Mouse (Mus musculus): Measurements from ENCODE around the gene Gpx6. TPM values are rescaled to one million over a fixed set of nuclear protein-coding genes. Genes with fewer than 3 reads are reported as not detected.

Gene Gpx6
- total RNA-seq (2017) = not detected in 3 replicates

DNA sequence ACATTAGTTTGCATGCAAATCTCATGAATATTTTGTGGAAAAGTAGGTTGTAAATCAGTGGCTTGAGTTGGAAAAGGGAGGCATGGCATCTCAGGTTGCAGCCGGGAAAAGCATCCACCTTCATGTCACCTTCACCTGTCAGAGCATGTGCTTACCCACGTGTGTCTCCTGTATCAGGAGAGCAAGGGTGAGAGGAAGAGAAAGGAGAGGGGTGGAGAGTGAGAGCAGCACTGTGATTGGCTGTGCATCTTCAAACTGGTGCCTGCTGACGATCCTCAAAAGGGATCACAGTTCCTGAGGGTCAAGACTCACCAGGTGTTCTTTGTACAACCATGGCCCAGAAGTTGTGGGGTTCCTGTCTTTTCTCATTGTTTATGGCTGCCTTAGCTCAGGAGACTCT is at the start of gene Gpx6:
Gene Gpx6 (plus strand): TSS at position 200 of the 400 bp plus-strand sequence.
- ATAC-seq (replicated peaks; ENCODE audit: insufficient number of reproducible peaks, low FRiP score, low TSS enrichment, poor library complexity, severe bottlenecking) = no peak

DNA sequence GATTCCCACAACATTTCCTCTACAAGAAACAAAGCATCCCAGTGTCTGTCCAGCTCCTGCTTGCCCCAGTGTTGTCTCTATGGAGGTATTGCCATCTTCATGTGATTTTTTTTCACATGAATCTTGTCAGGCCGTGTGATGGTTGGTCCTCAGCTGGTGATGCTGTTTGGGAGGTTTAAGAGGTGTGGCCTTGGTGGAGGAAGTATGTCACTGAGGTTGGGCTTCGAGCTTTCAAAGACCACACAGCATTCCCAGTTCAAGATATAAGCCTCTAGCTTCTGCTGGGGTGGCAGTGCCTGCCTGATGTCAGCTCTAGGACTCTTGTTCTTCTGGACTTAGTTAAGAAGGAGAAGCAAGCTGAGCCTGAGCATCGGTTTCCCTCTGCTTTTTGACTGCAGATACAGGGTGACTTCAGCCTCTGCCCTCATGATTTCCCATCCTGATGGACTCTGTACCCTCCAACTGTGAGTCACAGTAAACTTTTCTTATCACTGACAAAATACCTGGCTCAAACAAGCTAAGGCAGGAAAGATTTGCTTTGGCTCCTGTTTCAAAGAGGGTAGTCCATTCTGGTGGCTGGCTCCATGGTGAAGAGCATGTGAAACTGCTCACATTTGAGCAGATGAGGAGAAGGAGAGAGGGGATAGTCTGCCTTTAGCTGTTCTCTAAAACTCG is 49.0 kb upstream of the Gpx6 start:
- no peak for ATAC-seq (replicated peaks; ENCODE audit: insufficient number of reproducible peaks, low FRiP score, low TSS enrichment, poor library complexity, severe bottlenecking)

DNA sequence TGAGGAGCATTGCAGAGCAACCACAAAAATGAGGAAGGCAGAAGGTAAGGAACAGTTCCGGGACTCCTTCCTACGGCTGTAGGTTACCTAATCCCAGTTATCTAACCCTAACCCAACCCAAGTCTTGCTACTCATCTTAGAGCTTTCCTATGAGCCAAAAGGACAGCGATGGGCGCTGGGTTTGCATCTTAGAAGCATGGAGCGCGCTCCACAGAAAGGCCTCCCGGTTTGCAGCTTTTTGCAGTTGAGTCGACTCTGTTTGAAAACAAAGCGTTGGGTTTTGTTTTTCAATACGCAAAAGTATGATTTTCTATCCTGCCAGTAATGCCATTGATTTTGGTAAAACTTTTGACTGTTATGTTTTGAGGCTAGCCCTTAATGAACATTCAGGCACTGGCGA is 48.0 kb upstream of the Gpx6 start:
- ATAC-seq (replicated peaks; ENCODE audit: insufficient number of reproducible peaks, low FRiP score, low TSS enrichment, poor library complexity, severe bottlenecking) = no peak

DNA sequence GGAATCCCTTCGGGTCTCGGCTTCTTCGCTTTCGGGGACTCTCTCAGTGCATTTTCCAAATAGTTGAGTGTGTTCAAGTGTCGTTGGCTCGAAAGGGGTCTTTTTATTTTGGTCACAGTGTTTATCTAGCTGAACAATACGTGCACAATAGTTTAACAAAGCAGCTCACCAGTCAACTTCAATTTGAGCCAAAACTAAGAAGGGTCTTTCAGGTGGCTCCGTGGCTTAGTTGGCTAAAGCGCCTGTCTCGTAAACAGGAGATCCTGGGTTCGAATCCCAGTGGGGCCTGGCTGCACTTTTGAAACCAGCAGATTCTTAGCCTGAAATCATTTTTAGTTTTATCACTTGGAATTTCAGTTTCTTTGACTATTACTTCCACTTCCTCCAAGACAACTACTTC is 47.6 kb upstream of the Gpx6 start:
- ATAC-seq (replicated peaks; ENCODE audit: insufficient number of reproducible peaks, low FRiP score, low TSS enrichment, poor library complexity, severe bottlenecking) = no peak

DNA sequence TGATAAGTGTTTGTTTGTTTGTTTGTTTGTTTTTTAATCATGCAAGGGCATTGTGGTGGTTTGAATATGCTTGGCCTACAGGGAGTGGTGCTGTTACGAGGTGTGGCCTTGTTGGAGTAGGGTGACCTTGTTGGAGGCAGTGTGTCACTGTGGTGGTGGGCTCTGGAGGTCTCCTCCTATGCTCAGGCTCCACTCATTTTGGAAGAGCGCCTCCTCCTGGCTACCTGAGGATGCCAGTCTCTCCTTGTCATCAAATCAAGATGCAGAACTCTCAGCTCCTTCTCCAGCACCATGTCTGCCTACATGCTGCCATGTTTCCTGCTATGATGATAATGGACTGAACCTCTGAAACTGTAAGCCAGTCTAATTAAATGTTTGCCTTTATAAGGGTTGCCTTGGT is 46.2 kb upstream of the Gpx6 start:
- no peak for ATAC-seq (replicated peaks; ENCODE audit: insufficient number of reproducible peaks, low FRiP score, low TSS enrichment, poor library complexity, severe bottlenecking)

DNA sequence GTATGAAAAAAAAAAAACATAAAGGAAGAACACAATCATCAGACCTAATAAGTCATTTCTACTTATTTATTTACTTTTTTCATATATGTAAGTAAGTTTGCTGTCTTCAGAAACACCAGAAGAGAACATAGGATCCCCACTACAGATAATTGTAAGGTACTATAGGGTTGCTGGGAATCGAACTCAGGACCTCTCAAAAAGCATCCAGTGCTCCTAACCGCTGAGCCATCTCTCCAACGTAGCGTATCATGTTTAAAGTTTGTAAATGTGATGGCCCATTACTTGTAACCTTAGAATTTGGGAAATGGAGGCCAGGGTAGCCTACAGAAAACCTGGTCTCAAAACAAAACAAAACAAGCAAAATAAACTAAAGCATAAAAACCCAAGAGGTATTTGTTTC is 44.4 kb upstream of the Gpx6 start:
- no peak for ATAC-seq (replicated peaks; ENCODE audit: insufficient number of reproducible peaks, low FRiP score, low TSS enrichment, poor library complexity, severe bottlenecking)

DNA sequence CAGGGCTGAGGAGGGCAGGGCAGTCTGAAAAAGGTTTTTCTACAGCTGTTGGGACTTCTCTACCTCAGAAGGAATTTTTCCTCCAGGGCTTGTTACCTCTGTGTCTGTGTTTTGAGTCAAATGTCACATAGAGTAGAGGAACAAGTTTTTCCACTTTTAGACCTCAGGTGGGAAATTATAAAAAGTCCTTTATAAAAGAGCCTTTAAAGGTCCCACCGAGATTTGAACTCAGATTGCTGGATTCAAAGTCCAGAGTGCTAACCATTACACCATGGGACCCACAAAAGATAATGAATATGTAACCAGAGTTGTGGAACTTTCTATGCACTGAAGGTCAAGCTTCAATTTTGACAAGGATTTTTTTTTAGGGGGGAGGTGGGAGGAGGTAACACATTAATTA is 43.7 kb upstream of the Gpx6 start:
- ATAC-seq (replicated peaks; ENCODE audit: insufficient number of reproducible peaks, low FRiP score, low TSS enrichment, poor library complexity, severe bottlenecking) = no peak

DNA sequence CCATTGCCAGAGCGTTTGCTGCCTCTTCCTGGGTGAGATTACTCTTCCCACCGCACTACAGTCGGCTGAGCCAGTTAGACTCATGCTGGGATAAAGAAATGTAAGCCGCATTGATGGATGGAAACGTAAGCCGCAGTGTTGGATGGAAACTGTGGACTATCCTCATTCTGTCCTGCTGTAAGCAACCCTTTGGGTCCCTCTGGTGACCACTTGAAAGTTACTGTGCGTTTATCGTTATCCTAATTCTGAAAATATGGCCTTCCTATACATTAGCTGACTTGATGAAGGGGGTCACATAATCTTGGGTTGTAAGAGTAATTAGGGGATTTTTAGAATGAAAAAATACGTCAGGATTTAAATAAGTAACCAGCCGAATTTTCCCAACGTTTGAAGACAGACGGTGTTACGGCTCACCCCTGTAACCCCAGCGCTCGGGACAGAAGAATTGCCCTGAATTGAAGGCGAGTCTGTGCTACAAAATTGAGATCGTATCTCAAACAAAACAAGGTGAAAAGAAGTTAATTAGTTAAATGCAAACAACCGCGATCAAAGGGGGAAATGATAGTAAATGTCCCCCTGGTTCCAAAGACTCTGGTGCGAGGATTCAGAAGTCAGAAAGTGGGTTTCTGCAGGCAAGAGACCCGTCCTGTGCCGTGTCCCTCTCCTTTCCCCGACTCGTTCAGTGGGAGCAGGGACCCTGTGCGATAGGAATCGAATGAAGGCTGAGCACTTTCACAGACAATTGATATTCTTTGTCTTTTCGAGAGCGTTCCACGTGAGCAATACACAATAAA is 36.7 kb upstream of the Gpx6 start:
- no peak for ATAC-seq (replicated peaks; ENCODE audit: insufficient number of reproducible peaks, low FRiP score, low TSS enrichment, poor library complexity, severe bottlenecking)

DNA sequence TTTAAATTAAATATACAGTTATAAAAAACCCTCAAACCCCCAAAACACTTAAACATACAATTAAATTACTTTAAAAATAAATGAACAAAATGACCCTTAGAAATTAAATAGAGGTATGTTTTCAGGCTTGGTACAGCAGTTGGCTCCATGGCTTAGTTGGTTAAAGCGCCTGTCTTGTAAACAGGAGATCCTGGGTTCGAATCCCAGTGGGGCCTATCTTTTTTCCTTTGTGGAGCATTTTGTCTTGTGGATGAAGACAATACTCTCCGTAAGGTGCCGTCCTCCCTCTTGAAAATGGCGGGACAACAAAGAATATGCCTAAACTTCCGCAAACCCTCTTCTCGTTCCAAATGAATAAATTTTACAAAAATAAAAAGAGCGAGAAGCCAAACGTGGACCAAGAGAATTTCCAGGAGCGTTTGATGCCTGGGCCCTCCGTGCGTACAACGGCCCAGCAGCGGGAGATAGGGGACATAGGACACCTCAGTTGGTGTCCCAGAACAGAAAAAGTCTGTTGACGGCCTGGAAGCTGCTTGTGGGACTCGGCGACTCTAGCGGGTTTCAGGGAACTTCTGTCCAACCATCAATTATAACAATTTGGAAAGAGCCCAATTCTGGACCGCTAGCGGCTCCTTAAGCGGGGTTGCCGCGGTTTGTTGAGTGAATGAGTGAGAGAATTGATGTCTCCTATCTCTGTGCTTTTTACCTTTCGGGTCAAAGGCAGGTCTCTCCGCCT is 35.9 kb upstream of the Gpx6 start:
- ATAC-seq (replicated peaks; ENCODE audit: insufficient number of reproducible peaks, low FRiP score, low TSS enrichment, poor library complexity, severe bottlenecking) = no peak

DNA sequence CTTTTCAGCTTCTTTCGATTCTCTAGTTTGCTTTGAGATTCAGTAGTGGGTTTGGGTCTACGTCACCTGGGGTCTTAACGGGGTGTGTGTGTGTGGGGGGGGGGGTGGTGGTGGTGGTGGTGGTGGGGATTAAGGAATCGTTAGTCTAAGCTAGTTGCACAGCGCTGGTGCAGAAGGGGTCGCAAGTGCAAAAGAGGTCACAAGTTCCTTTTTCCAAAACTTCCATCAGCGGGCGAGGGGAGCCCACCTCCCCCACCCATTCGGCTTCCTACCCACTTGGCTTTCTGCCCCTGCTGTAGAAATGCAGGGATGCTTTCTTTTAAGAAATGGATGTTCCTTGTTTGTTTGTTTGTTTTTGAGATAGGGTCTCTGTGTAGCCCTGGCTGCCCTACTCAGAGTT is 35.4 kb upstream of the Gpx6 start:
- no peak for ATAC-seq (replicated peaks; ENCODE audit: insufficient number of reproducible peaks, low FRiP score, low TSS enrichment, poor library complexity, severe bottlenecking)

DNA sequence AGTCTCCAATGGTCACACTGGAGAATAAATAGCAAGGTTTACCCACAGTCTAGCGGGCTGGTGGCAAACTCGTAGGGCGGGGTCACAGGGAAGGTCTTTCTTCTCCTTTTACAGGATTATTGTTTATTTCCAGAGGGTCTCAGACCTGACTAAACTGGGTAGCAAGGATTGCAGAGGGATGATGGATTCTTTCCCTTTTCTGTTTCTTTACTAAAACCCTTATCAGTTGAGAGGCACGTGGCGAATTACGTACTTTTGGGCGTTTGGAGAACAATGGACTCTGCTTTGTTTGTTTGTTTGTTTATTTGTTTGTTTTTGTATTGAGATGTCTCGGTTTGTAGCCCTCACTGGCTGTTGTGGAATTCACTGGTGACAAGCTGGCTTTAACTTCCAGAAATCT is 32.8 kb upstream of the Gpx6 start:
- no peak for ATAC-seq (replicated peaks; ENCODE audit: insufficient number of reproducible peaks, low FRiP score, low TSS enrichment, poor library complexity, severe bottlenecking)

DNA sequence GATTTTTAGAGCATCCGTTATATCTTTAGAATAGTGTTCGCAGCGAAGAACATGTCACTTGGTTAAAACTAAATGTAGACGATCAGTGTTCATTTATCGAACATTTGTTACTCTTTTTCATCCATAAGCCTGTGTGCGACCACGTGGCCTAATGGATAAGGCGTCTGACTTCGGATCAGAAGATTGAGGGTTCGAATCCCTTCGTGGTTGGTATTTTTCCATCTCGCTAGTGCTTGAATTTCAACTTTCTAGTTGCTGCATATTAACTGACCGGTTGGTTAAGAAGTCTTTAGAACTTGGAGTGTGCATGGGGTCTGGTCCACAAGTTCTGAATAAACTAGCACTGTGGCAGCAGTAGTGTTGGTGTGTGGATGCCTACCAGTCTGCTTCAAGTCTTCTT is 32.4 kb upstream of the Gpx6 start:
- ATAC-seq (replicated peaks; ENCODE audit: insufficient number of reproducible peaks, low FRiP score, low TSS enrichment, poor library complexity, severe bottlenecking) = peak; percentile 35; the same call in 1 of the 2 replicates

DNA sequence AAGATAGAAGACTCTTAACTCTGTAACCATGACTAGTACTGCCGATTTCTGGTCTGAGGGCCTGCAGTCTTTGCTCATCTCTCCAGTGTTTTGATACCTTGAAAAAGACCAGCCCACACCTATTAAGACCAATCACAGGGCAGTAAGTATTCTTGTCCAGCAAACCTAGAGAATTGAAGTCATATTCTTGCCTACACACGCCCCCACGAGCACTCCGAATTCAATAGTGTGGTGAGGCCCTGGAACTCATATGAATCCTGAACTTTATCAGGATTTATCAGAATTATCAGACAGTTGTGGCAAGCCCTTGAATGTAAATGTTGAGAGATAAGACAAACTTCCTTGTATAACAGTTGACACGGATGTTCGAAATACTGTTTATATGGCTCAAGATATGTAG is 19.3 kb upstream of the Gpx6 start, which contains the start of gene Gpx5:
Gene Gpx5 (minus strand): TSS at position 101 of the 400 bp plus-strand sequence.
- no peak for ATAC-seq (replicated peaks; ENCODE audit: insufficient number of reproducible peaks, low FRiP score, low TSS enrichment, poor library complexity, severe bottlenecking)

DNA sequence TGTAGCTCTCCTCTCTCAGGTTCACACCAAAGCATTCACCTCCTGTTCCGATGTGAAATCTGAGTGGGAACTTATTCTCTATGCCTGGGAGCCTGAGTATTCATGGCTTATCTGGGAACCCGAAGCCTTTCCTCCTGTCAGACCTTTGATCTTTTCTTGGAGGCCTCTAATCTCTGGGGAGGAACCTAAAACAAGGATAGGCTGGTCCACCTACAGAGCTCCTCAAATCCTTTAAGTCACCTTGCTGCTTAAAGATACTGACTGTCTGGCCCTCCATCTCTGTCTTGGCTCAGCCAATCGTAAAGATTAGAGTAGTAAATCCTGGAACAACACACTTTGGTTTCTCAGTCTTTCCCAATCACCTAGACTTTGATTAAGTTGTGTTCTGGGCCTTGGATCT is 13.4 kb upstream of the Gpx6 start:
- no peak for ATAC-seq (replicated peaks; ENCODE audit: insufficient number of reproducible peaks, low FRiP score, low TSS enrichment, poor library complexity, severe bottlenecking)

DNA sequence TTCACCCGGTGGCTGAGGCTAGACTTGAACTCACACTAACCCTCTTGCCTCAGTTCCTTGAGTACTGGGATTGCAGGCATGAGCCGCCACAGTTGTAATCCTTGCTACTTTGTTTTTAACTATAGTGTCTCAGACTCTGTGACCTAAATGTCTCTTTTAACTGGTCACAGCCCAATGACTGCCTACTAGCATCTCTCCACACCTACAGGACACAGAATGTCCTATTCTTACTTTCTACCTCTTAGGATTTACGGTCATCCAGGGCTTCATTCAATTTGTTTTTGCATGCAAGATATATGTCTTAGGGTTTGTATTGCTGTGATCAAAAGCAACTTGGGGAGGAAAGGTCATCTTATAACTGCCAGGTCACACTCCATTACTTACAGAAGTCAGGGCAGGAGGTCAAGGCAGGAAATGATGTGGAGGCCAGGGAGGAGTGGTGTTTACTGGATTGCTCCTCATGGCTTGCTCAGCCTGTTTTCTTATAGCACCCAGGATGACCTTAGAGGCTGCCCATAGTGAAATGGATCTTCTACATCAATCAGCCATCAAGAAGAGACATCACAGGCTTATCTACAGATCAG is 7.3 kb upstream of the Gpx6 start:
- no peak for ATAC-seq (replicated peaks; ENCODE audit: insufficient number of reproducible peaks, low FRiP score, low TSS enrichment, poor library complexity, severe bottlenecking)

DNA sequence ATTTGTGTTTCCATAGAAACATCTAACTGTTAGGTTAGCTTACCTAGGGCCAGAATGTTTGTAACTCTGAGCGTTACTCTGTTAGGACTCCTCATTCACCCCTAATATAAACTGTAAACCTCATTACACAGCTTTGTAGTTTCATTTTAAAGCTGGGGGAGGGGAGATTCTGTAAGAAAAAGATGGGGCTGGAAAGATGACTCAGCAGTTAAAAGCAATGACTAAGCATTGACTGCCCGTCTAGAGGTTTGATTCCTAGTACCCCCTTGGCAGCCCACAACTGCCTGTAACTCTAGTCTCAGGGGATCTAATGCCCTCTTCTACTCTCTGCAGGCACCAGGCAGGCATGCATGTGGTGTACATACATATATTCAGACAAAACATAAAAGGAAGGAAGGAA is 2.1 kb upstream of the Gpx6 start:
- ATAC-seq (replicated peaks; ENCODE audit: insufficient number of reproducible peaks, low FRiP score, low TSS enrichment, poor library complexity, severe bottlenecking) = no peak

DNA sequence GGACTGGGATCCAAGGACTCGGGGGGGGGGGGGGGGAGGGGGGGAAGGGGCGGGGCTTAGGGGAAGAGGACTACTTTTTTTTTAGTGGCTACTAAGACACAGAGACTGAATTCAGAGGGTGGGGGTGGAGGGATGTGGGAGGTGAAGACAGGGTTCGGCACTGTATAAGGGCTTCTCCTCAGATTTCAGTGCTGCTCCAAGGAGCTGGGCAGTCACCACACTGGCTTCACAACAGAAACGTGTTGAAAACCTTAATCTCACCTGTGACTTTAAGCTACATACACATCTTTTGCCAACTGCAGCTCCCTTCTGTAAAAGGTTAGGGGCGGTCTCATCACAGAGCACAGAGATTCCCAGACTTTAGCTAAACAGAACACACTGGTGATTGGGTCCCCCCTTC is 929 bp downstream of the Gpx6 start:
- no peak for ATAC-seq (replicated peaks; ENCODE audit: insufficient number of reproducible peaks, low FRiP score, low TSS enrichment, poor library complexity, severe bottlenecking)

DNA sequence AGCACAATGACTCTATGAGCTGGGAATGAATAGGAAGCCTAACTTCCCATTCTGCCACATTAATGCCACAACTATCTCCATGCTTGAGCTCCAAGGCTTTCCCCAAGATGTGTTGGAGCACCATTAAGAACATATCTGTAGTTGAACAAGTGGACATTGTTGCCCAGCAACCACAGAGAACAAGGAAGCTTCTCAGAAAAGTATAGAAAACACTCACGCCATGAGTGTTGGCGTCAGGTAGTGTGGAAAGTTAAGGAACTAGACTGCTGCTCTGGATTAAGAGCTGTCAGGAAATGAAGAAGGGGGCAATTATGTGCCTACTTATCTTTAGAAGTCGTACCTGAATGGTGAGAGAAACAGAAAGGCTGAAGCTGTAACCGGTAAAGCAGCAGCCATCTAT is 2.0 kb downstream of the Gpx6 start:
- no peak for ATAC-seq (replicated peaks; ENCODE audit: insufficient number of reproducible peaks, low FRiP score, low TSS enrichment, poor library complexity, severe bottlenecking)

DNA sequence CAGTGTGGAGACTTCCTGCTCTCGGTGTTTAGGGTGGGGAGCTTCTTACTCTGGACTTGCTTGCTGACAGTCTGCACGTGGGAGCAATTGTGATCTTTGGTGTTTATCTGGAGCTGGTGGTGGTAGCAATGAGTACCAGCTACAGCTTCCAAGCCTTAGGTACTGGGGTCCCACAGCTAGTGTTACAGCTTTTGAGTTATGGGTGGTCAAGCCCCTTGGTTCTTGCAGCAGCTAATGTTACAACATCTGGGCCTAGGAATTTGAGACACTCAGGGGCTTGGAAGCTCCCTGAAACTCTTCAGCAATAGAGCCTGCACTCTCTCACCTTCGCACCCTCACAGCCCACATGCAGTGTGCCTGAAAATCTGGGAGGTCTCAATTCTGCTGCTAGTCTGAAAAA is 8.3 kb downstream of the Gpx6 start:
- ATAC-seq (replicated peaks; ENCODE audit: insufficient number of reproducible peaks, low FRiP score, low TSS enrichment, poor library complexity, severe bottlenecking) = no peak
